Mouse (Mus musculus) ovary, adult 2 months (tissue): ENCODE measurements around the gene Nlrp6. TPM values are rescaled to one million over a fixed set of nuclear protein-coding genes. Genes with fewer than 3 reads are reported as not detected.

Experiments
- polyA plus RNA-seq: library from polyadenylated mRNA; depleted of rRNA; stranded (reverse); fragments of >200 nt; gene quantifications from 2 replicates; pipeline ENCODE4 v1.2.3, GENCODE M21; 2012; rRNA removed

Gene Nlrp6
- polyA plus RNA-seq = 1.4 and 1.6 TPM in 2 replicates

DNA sequence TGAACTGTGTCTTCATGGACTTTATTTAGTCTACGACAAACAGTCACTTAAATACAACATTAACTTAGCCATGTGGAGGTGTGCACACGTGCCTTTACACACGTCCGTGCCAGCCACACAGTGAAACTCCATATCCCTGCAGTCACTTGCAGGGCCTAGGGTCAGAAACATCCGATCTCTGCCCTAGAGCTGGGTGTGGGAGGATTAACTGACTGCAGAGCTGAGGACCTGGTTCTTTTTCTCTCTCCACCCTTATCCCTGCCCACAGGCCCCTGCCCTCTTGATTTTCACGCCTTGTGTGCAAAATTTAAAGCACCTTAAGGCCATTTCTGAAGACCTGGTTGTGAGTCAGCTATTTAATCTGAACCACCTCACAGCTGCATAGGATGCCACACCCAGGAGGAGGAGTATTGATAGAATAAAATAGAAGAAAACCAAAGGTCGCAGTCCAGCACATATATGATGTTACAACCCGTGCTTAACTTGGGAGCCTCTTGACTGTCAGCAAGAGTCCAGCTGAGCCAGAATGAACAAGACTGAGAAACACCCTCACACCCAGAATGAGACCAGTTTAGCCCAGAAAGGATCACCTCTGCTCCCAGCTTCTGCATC, at the start of gene Nlrp6:
Nlrp6 (plus strand) TSS at position 485 of the 612 bp plus-strand sequence.

DNA sequence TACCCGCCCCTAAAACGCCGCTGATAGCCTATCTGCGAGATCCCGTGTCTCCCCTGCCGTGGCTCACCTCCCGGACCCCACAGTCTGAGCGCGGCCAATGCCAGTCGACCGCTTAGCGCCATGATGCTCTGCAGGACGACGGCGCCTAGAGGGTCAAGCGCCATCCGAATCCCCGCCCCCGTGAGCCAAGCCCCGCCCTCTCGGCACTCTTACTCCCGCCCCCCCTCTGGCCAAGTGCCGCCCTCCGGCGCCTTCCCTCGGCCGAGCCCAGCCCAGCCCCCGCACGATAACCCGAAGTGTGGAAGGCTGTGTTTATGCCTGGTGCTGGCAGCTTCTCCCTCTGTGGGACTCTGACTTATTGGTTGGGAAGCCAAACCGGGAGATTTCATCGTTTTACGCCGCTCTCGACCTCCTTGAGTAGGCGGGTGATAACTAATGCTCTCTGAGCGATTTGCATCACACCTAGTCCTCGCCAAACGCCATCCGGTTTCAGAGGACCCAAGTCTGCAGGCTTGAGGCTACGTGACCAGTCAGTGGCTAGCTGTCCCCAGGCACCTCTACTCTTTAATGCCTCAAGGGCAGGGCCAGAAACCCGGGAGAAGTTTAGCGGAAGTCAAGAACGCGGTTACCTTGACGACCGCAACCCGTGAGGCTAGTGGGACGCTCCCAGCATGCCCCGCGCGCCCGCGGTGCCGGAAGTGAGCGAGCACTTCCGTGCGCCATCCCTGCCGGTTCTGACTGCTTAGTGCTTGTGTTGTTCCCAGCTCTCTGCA, 38.8 kb upstream of the Nlrp6 start, which contains the start of the genes Psmd13 and Sirt3:
Psmd13 (plus strand) TSS at position 273 of the 773 bp plus-strand sequence.
Sirt3 (minus strand) TSS at position 614 of the 773 bp plus-strand sequence.

DNA sequence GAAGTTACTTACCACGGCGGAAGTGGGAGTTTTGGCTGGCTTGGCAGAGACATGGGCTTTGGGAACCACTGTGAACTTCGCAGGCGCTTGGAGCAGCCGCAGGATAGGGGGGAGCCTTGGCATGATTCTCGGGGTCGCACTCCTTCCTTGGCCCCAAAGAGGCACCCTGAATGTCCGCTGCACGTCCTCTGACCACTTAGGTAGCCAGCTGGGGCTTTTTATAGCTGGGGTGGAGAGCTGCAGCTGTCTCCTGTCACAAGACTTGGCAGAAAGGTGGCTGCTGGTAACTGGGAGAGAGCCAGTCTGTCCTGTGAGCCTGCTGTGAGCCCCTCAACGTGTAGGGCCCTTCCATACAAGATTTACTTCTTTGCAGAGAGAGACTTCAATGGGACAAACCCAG, 20.5 kb upstream of the Nlrp6 start, which contains the start of gene Cox8b:
Cox8b (minus strand) TSS at position 227 of the 400 bp plus-strand sequence.

GRCm38 (mm10) chr7:140941222-140942051, 20.7 kb downstream of the Nlrp6 start, which contains the start of gene Pgghg:
Gene Pgghg (plus strand): TSS chr7:140941391.

GRCm38 (mm10) chr7:140949824-140950530, 29.3 kb downstream of the Nlrp6 start, which contains the start of gene Ifitm5:
Gene Ifitm5 (minus strand): TSS chr7:140950291.

GRCm38 (mm10) chr7:140955758-140956555, 35.3 kb downstream of the Nlrp6 start, which contains the start of the genes Gm45717 and Ifitm2:
Gene Gm45717 (minus strand): TSS chr7:140955937.
Gene Ifitm2 (minus strand): TSS chr7:140955987.

GRCm38 (mm10) chr7:140966921-140967320, 46.2 kb downstream of the Nlrp6 start, which contains the start of gene Ifitm1:
Gene Ifitm1 (plus strand): TSS chr7:140967221.

Other genes starting within 250 kb of the Nlrp6 start
- not detected in 2 replicates for gene Olfr45, start 239.0 kb upstream of the Nlrp6 start, polyA plus RNA-seq
- gene Olfr541, start 223.6 kb upstream of the Nlrp6 start, polyA plus RNA-seq = not detected in 2 replicates
- 8.3 and 9.5 TPM in 2 replicates for gene Cyp2e1, start 157.2 kb upstream of the Nlrp6 start, polyA plus RNA-seq
- gene Syce1, start 133.1 kb upstream of the Nlrp6 start, polyA plus RNA-seq = 0.14 and 0.26 TPM in 2 replicates
- gene Zfp941, start 98.7 kb upstream of the Nlrp6 start, polyA plus RNA-seq = 0.12 and 0.23 TPM in 2 replicates
- 22.0 and 24.3 TPM in 2 replicates for gene Urah, start 85.9 kb upstream of the Nlrp6 start, polyA plus RNA-seq
- 5.0 and 5.1 TPM in 2 replicates for gene Scgb1c1, start 75.4 kb upstream of the Nlrp6 start, polyA plus RNA-seq
- gene Odf3, start 73.1 kb upstream of the Nlrp6 start, polyA plus RNA-seq = 0.28 and 0.41 TPM in 2 replicates
- not detected in 2 replicates for gene Gm45785, start 64.6 kb upstream of the Nlrp6 start, polyA plus RNA-seq
- 136 and 146 TPM in 2 replicates for gene Ric8a, start 63.9 kb upstream of the Nlrp6 start, polyA plus RNA-seq
- gene Bet1l, start 63.3 kb upstream of the Nlrp6 start, polyA plus RNA-seq = 27.1 and 32.9 TPM in 2 replicates
- gene Psmd13, start 38.9 kb upstream of the Nlrp6 start, polyA plus RNA-seq = 62.6 and 66.1 TPM in 2 replicates
- gene Sirt3, start 38.6 kb upstream of the Nlrp6 start, polyA plus RNA-seq = 31.6 and 44.1 TPM in 2 replicates
- gene Cox8b, start 20.5 kb upstream of the Nlrp6 start, polyA plus RNA-seq = 4.1 and 5.5 TPM in 2 replicates
- 61.1 and 72.6 TPM in 2 replicates for gene Pgghg, start 20.5 kb downstream of the Nlrp6 start, polyA plus RNA-seq
- gene Ifitm5, start 29.4 kb downstream of the Nlrp6 start, polyA plus RNA-seq = 2.4 and 4.1 TPM in 2 replicates
- 0.60 TPM in 1 of 2 replicates, not detected in the other for gene Gm45717, start 35.0 kb downstream of the Nlrp6 start, polyA plus RNA-seq
- 1,395 and 2,043 TPM in 2 replicates for gene Ifitm2, start 35.1 kb downstream of the Nlrp6 start, polyA plus RNA-seq
- gene Ifitm1, start 46.3 kb downstream of the Nlrp6 start, polyA plus RNA-seq = 658 and 1,418 TPM in 2 replicates
- 378 and 768 TPM in 2 replicates for gene Ifitm3, start 89.9 kb downstream of the Nlrp6 start, polyA plus RNA-seq
- gene Ifitm6, start 97.0 kb downstream of the Nlrp6 start, polyA plus RNA-seq = 5.8 and 9.8 TPM in 2 replicates
- gene Gm17387, start 108.2 kb downstream of the Nlrp6 start, polyA plus RNA-seq = not detected in 2 replicates
- 3.2 and 3.5 TPM in 2 replicates for gene B4galnt4, start 140.2 kb downstream of the Nlrp6 start, polyA plus RNA-seq
- gene Pkp3, start 157.3 kb downstream of the Nlrp6 start, polyA plus RNA-seq = 13.5 and 14.9 TPM in 2 replicates
- 11.4 and 12.8 TPM in 2 replicates for gene Sigirr, start 179.7 kb downstream of the Nlrp6 start, polyA plus RNA-seq
- gene Ano9, start 196.9 kb downstream of the Nlrp6 start, polyA plus RNA-seq = 2.1 and 2.7 TPM in 2 replicates
- gene Ptdss2, start 201.5 kb downstream of the Nlrp6 start, polyA plus RNA-seq = 62.9 and 65.4 TPM in 2 replicates